Mouse (Mus musculus) heart, adult 2 months (tissue): ENCODE measurements around the gene Phb2. TPM values are rescaled to one million over a fixed set of nuclear protein-coding genes. Genes with fewer than 3 reads are reported as not detected.

ENCODE experiments used
- DNase-seq, 2 experiments: peaks; one replicate each; pipeline ENCODE4 v3.0.0; 2021
- H3K27ac ChIP-seq: fragments of 200-600 bp; 2 replicates; pipeline ENCODE4 v1.8.1; 2022
- H3K27me3 ChIP-seq: fragments of 200-500 bp; 2 replicates; pipeline ENCODE4 v1.6.1; 2012; ENCODE audit warnings: mild to moderate bottlenecking, low read length, inconsistent platforms, mixed read lengths; ENCODE audit not compliant: control insufficient read depth, insufficient read depth
- H3K36me3 ChIP-seq: fragments of 200-500 bp; 2 replicates; pipeline ENCODE4 v1.6.1; 2012; ENCODE audit warnings: low read length, inconsistent platforms; ENCODE audit not compliant: control insufficient read depth, insufficient read depth
- H3K4me1 ChIP-seq: fragments of 200-500 bp; 2 replicates; pipeline ENCODE4 v1.6.1; 2011; ENCODE audit warnings: low read length; ENCODE audit not compliant: control insufficient read depth, insufficient read depth
- H3K4me3 ChIP-seq: fragments of 200-600 bp; 2 replicates; pipeline ENCODE4 v1.8.1; 2022
- H3K79me2 ChIP-seq: fragments of 200-500 bp; replicated peaks from 2 replicates; pipeline ENCODE4 v1.6.1; 2012; ENCODE audit warnings: mild to moderate bottlenecking, inconsistent platforms, low read length, moderate library complexity, mixed read lengths; ENCODE audit not compliant: control insufficient read depth, insufficient read depth
- H3K9ac ChIP-seq: fragments of 200-500 bp; 2 replicates; pipeline ENCODE4 v1.6.1; 2012; ENCODE audit warnings: low read depth, mild to moderate bottlenecking, control low read depth, inconsistent platforms, low read length, mixed read lengths
- CTCF ChIP-seq: fragments of 200-600 bp; IDR thresholded peaks from 2 replicates; pipeline ENCODE4 v1.8.1; 2022; ENCODE audit warnings: antibody characterized with exemption, mild to moderate bottlenecking, moderate library complexity
- EP300 ChIP-seq: fragments of 200-500 bp; IDR thresholded peaks from 2 replicates; pipeline ENCODE4 v1.6.1; 2011; ENCODE audit warnings: low read depth, low read length, control low read depth; ENCODE audit not compliant: insufficient read depth
- POLR2A ChIP-seq: fragments of 200-500 bp; IDR thresholded peaks from 2 replicates; pipeline ENCODE4 v1.6.1; 2011; ENCODE audit warnings: mild to moderate bottlenecking, low read depth, low read length, control low read depth; ENCODE audit not compliant: insufficient read depth
- WGBS: fragments of 180-500 bp; shearing (Covaris S2); methylation state at CpG from one replicate; pipeline ENCODE4 v1.1.7; 2018; 5-methylcytosine and 5-hydroxymethylcytosine counted together
- intact Hi-C: fragments of 180-260 bp; cut with DNase I; formaldehyde crosslinking; loops from one replicate; pipeline ENCODE4 v1.15.1; 2025
- polyA plus RNA-seq: library from polyadenylated mRNA; depleted of rRNA; stranded (reverse); fragments of >200 nt; gene quantifications from 2 replicates; pipeline ENCODE4 v1.2.3, GENCODE M21; 2012
- total RNA-seq, 2 experiments: library from RNA; stranded (reverse); gene quantifications; 2 replicates each; pipeline ENCODE4 v1.2.3; 2021

Phb2 gene
- total and polyA plus RNA-seq, 3 experiments = 184 to 292 (median 260) TPM

GRCm38 (mm10) chr6:124753861-124754260 lies 41.7 kb downstream of the Phb2 start:
- TF ChIP-seq EP300 = no peak
- TF ChIP-seq POLR2A = no peak
- TF ChIP-seq CTCF = no peak
- Histone ChIP-seq H3K9ac (no peak overlapping the region), H3K4me3 (no peak overlapping the region), H3K27ac (no peak overlapping the region), H3K27me3 (no peaks in the 10 kb centered on the region), H3K36me3 (no peaks in the 10 kb centered on the region), H3K4me1 (peaks cover 8% of the 10 kb centered on the region; the same call in 1 of the 2 replicates), H3K79me2 (0 out of 2 replicates have a peak, but pooled peaks cover 1% of the 10 kb centered on the region)
- WGBS = 73% methylated on average over 2 of the region's 2 CpGs
- intact Hi-C loops = no loop called here
- no peak for DNase-seq

- TF ChIP-seq CTCF = no peak
- no peak for TF ChIP-seq POLR2A
- TF ChIP-seq EP300 = no peak
- no peak for DNase-seq
- intact Hi-C loops = loop anchor here (1.0 to 5.0 kb wide), 3 partner anchors 93 to 263 kb away; partner anchors contain the start of genes C1ra and C1rl
- 9% methylated on average over 3 of the region's 3 CpGs for WGBS
- Histone ChIP-seq H3K79me2 (0 out of 2 replicates have a peak, but pooled peaks cover 1% of the 10 kb centered on the region), H3K9ac (no peak overlapping the region; the same call in 1 of the 2 replicates), H3K27ac (peak overlapping the region; percentile 85), H3K36me3 (no peaks in the 10 kb centered on the region), H3K27me3 (no peaks in the 10 kb centered on the region), H3K4me1 (peaks cover 8% of the 10 kb centered on the region), H3K4me3 (peak overlapping the region; percentile 65)
These were observed 43.2 kb downstream of the Phb2 start for GRCm38 (mm10) chr6:124755306-124755705.

- Histone ChIP-seq H3K79me2 (0 out of 2 replicates have a peak, but pooled peaks cover 1% of the 10 kb centered on the region), H3K4me3 (peak within 1 kb of the TSS; percentile 65), H3K9ac (peak within 1 kb of the TSS; percentile 99), H3K36me3 (no peaks in the 10 kb centered on the region), H3K27me3 (no peaks in the 10 kb centered on the region), H3K4me1 (peaks cover 8% of the 10 kb centered on the region), H3K27ac (peak within 1 kb of the TSS; percentile 85)
- peak; percentile 82 to 86 for DNase-seq
- TF ChIP-seq CTCF = no peak
- no peak for TF ChIP-seq POLR2A
- TF ChIP-seq EP300 = no peak
- 2% methylated on average over 43 of the region's 100 CpGs for WGBS
- intact Hi-C loops = loop anchor here (1.0 to 5.0 kb wide), 6 partner anchors 11 to 264 kb away; partner anchors contain the start of genes C1ra, C1rl, Emg1 and Grcc10
These were observed 43.9 kb downstream of the Phb2 start, which contains the start of the genes Gm45234 and Atn1 for GRCm38 (mm10) chr6:124755831-124756595. Gm45234 (minus strand) TSS chr6:124756021. Atn1 (minus strand) TSS chr6:124756524.

GRCm38 (mm10) chr6:124756652-124757350 lies 44.7 kb downstream of the Phb2 start:
- TF ChIP-seq POLR2A = peak; percentile 38
- TF ChIP-seq CTCF = no peak
- intact Hi-C loops = loop anchor here (1.0 to 5.0 kb wide), 5 partner anchors 12 to 264 kb away; partner anchors contain the start of genes C1ra, C1rl, Emg1 and Grcc10
- Histone ChIP-seq H3K4me1 (peaks cover 8% of the 10 kb centered on the region), H3K36me3 (no peaks in the 10 kb centered on the region), H3K27ac (peak overlapping the region; percentile 85), H3K79me2 (0 out of 2 replicates have a peak, but pooled peaks cover 1% of the 10 kb centered on the region), H3K4me3 (peak overlapping the region; percentile 65), H3K27me3 (no peaks in the 10 kb centered on the region), H3K9ac (peak overlapping the region; percentile 99)
- DNase-seq = peak; percentile 89
- under 1% methylated on average over 47 of the region's 54 CpGs for whole genome bisulfite sequencing

- no peaks in the 10 kb centered on the region for H3K36me3 ChIP-seq
- H3K79me2 ChIP-seq = 0 out of 2 replicates have a peak, but pooled peaks cover 1% of the 10 kb centered on the region
- peak overlapping the region; percentile 85 for H3K27ac ChIP-seq
- H3K9ac ChIP-seq = peak overlapping the region; percentile 99
- H3K4me3 ChIP-seq = peak overlapping the region; percentile 65
- intact Hi-C loops = loop anchor here (2.0 to 5.0 kb wide), 3 partner anchors 45 to 265 kb away; partner anchors contain the start of genes C1ra, C1rl, Emg1 and Phb2
- DNase-seq = no peak
- WGBS = 26% methylated on average over 5 of the region's 5 CpGs
- H3K27me3 ChIP-seq = no peaks in the 10 kb centered on the region
- peaks cover 8% of the 10 kb centered on the region for H3K4me1 ChIP-seq
- TF ChIP-seq CTCF (no peak), EP300 (no peak), POLR2A (no peak)
These were observed 45.3 kb downstream of the Phb2 start for GRCm38 (mm10) chr6:124757351-124757880.
